Mouse (Mus musculus): ENCODE measurements around the gene Ecsit.

DNA sequence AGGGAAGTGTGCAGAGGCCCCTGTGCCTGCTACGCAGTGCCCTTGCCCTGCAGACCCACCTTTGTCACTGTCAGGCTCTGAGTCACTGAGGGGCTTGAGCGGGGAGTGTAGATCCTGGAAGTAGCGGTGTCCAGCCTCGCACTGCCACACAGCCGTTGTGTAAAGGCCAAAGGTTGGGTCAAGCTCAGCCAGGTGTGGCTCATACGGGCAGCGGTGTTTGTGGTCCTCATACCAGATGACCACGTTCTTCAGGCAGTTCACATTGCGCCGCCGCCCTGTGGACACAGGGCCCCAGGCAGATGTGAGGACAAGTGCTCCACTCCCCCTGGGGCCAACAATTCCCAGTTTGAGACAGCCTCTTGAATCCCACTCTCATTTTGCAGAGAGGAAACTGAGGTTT, 19.6 kb downstream of the Ecsit start:
- TF ChIP-seq CTCF (IDR thresholded peaks at IDR 0.05; ENCODE audit: borderline replicate concordance, control insufficient read depth, extremely low read depth, insufficient read depth, low read length, poor library complexity) (no peak), POLR2A (IDR thresholded peaks at IDR 0.05; ENCODE audit: control insufficient read depth, extremely low read depth, insufficient read depth, low read length, poor library complexity) (no peak)
